Mouse (Mus musculus): ENCODE results near the gene Sgsm2. TPM values are rescaled to one million over a fixed set of nuclear protein-coding genes. Genes with fewer than 3 reads are reported as not detected.
"Not testable (repeated sequence)": the region's sequence is repeated elsewhere in the genome, so short reads cannot be mapped to it uniquely, and the experiment has no call there.

Gene Sgsm2
- polyA plus RNA-seq, 1 experiment = 38.4 TPM

DNA sequence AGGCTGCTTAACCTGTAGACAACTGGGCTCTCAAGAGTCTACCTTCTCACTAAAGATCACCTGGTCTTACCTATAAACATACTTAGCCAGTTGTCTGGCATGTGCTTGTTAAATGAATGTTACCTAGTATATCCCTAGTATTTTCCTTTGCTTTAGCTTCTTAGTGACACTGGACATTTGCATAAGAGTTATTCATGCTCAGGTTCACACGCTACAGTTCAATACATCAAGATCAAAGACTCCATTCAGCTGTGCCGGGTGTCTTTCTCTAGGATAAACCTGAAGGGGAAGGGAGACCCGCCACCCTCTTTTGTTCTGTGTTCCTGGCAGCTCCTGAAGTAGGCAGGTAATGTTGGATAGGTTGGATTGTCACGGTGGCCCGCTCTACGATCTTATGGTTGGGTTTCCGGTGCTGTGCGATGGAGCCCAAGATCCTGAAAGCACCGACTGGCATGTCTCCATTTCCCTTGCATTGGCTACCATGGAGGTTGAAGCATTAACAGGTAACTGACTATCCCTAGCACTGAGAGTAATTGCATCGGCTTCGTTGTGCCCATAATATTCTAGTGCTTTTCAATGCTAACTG is 67.8 kb downstream of the Sgsm2 start:
- DNase-seq (ENCODE audit: low read depth) = no peak

DNA sequence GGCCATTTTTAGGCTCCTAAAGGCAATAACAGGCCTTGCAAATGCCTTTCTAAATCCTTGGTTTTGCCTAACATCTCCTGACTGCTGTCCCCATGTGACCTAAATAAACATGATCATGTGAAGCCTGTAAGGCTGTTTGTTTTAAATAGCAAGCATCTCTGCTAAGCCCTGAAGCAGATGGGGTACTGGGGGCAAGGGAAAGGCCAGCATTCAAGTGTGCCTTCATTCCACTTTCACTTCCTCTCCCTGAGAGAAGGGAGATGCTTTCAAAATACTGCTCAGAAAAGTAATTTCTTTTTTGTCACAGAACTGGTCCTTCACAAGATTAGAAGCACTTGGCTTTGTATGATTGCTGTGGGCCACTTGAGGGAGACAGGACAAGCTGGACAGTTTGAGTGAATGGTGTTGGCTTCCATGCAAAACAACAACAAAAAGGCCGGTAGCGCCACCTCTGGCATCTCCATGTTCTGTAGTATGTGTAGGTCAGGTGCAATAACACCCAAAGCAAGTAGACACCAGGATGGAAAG is 68.4 kb downstream of the Sgsm2 start:
- no peak for DNase-seq (ENCODE audit: low read depth)

DNA sequence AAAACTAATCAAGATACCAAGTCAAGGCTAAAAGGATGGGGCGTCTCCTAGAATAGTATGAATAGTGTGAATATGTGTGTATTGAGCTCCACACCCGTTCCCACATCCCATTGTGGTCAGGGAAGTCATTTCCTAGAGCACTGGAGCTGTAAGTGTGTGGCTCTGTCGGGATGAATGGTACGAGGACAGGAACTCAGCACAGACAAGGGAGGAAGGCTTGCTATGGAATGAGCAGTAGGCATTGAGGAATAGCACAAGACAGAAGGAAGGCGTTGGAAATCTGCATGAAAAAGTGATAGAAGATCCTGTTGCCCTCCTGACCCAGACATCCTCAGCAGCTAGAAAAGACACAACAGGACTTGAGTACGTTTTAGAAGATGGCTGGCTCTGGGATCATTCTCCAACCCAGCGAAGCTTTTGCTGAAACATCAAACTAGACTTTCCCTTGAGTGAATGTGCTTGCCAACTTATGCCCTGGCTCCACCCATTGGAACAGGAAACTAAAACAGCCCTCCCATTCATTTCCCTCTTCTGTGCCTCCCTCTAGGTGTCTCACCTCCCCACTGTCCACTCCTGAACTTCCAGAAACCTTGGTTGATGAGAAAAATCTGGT is 69.0 kb downstream of the Sgsm2 start:
- no peak for DNase-seq (ENCODE audit: low read depth)

DNA sequence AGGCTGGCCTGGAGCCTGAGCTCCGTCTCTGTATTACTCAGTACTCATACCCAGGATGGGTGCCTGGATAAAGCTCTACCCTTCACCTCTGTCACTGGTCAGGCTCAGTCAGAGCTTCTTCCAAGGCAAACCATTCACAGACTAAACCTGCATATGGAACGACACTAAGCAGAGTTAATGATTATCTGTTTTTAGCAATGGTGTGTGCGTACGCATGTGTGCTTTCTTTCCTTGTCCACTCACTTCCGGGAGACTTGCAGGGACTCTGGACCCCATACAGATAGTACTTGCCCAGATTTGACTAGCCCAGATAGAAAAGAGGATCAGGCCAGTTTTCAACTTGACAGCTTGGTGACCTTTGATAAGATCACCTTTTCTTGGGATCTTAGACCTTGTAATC is 70.2 kb downstream of the Sgsm2 start:
- DNase-seq (ENCODE audit: low read depth) = no peak

DNA sequence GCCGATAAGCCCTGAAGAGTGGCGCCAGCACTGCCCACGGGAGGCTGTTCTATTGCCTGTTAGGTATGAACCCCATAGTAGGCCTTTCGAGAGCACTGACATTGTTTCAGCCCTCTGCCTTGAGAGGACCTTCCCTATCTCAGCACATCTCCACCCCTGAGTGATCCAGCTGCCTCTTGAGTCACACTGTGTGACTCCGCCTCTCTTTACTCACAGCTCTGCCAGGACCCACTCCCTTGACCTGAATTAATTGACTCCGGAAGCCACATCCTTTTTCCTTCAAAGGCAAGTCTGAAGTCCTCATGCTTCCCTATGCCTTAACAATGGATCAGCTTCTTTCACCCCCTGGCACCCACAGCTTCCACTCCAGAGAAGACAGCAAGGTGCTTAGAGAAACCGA is 70.7 kb downstream of the Sgsm2 start:
- DNase-seq (ENCODE audit: low read depth) = no peak

DNA sequence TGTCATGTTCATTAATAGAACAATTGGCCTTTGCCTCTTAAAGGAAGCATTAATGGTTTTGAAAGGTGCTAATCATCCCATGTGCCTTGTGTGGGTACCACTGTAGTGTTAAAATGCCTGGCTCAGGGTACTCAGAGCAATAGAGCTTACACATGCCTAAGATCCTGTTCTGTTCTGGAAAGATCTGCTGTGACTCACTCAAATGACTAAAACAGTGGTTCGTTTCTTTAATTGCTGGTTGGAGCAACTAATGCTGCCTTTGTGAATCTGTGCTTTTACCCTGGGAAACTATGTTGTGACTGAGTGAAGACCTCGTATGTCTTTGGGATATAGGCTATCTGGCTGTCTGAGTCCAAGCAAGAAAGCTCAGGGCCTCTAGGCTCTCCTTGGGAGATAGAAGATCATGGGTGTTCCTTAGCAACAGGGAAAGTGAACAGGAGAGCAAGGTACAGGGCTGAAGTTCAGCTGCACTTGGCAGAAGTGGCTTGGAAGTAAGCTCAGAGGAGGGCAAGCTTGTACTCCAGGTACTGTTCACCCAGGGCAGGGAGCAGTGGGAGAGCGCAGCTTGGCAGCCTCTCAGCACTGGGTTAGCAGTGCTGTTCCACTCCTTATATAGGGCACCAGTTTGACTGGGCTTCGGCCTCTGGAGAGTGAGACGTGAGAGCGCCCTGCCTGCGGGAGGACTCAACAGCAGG is 74.0 kb downstream of the Sgsm2 start:
- no peak for DNase-seq (ENCODE audit: low read depth)

GRCm38 (mm10) chr11:74821463-74821862 is 75.4 kb downstream of the Sgsm2 start:
- DNase-seq (ENCODE audit: low read depth) = no peak

- DNase-seq (ENCODE audit: low read depth) = no peak
Measured at GRCm38 (mm10) chr11:74820921-74821320, 75.9 kb downstream of the Sgsm2 start.

DNA sequence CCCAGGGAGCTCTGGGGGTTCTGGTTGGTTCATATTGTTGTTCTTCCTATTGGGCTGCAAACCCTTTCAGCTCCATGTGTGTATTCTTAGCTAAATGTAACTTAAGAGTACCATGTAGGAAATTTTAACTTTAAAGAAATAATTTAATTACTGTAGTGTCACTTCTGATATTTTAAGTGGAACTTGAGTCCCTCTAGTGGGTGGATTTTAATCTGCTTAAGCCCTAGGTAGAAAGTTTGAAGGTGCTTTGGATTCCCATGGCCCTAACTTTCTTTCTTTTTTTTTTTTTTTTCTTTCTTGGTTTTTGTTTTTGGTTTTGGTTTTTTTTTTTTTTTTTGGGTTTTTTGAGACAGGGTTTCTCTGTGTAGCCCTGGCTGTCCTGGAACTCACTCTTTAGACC is 81.1 kb downstream of the Sgsm2 start:
- no peak for DNase-seq (ENCODE audit: low read depth)

GRCm38 (mm10) chr11:74811538-74811937 is 85.3 kb downstream of the Sgsm2 start:
- no peak for DNase-seq (ENCODE audit: low read depth)

DNA sequence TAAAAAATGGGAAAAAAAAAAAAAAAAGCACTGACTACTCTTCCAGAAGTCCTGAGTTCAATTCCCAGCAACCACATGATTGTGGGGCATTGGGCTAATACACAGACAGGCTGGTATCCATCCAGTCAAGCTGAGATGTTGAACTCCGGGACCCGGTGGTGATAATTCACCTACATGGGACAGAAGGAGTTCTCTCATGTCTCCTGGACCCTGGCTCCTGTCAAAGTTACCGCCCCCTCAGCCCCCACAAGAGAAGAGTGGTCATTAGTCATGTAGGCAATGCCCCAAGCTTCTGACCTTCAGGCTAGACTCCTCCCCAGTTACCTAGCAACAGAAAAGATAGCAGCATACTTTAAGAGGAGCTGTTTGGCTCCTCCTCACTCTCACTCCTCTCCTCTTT is 85.8 kb downstream of the Sgsm2 start:
- not testable (repeated sequence) for DNase-seq (ENCODE audit: low read depth)

GRCm38 (mm10) chr11:74810134-74810533 is 86.7 kb downstream of the Sgsm2 start:
- DNase-seq (ENCODE audit: low read depth) = no peak

DNA sequence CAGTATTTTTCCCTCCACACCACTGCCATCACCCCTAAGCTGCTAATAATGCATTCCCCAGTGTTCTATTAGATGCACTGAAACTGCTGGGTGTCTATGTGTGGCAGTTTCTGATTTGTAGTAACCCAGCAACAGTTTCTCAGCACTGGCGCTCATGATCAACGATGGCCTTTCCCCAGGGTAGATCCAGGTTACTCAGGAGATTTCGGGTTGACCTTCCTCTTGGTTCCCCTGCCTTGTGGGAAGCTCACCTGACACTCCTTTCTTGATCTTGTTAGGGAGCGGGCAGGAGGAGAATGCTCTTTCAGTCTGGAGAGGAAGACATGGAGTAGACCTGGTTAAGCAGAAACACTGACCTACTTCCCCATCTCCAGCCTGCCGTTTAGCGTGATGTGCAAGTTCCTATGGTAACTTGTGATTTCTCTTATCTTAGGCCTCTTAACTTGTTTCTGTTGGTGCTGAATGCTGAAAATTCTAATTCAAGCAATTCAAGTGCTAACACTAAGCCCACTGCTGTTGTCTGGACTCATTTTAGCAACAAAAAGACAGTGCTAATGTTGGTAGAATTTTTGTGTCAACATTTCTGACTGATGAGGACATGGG is 88.5 kb downstream of the Sgsm2 start:
- no peak for DNase-seq (ENCODE audit: low read depth)

DNA sequence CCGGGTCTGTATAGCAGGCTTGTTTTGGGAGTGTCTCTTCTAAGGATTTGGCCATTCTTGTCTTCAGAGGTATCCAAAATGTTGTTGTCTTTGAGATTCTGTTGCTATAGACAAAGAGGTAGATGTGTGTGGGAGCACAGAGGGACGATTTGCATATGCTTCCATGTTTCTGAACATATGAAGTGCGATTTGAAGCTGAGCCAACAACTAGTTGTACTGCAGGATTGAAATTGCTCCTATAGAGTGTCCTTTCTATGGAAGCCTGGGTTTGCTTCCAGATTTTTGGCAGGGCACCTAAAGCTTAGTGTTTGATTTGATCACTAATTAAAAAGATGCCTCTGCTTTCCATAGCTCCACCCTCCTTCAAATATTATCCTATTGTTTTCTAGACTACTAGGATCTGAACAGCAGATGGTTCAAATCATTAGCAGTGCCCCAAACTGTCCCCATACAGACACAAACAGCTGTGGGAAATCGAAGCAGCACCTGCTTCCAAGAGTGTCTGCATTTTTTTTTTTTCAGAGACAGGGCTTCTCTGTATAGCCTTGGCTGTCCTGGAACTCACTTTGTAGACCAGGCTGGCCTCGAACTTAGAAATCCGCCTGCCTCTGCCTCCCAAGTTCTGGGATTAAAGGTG is 89.5 kb downstream of the Sgsm2 start:
- DNase-seq (ENCODE audit: low read depth) = no peak

DNA sequence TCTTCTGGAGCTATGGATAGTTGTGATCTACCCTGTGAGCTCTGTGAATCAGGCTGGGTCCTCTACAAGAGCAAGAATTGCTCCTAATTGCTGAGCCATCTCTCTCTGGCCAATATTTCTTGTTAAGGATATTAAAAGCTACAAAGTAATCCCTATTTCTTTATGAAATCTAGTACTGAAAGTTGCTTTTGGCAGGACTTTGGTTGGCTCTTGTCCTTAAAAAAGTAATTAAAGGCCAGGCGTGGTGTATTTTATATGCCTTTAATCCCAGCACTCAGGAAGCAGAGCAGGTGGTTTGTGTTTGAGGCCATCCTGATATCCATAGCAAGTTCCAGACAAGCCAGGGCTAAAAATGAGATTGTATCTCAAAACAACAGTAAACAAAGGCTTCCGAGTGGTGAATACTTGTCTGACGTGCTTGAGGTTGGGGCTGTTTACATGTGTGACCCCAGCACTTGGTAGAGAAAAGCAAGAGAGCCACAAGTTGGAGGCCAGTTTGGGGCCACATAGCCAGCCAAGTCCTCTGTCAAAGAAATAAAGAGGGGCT is 92.7 kb downstream of the Sgsm2 start:
- DNase-seq (ENCODE audit: low read depth) = peak; percentile 52

DNA sequence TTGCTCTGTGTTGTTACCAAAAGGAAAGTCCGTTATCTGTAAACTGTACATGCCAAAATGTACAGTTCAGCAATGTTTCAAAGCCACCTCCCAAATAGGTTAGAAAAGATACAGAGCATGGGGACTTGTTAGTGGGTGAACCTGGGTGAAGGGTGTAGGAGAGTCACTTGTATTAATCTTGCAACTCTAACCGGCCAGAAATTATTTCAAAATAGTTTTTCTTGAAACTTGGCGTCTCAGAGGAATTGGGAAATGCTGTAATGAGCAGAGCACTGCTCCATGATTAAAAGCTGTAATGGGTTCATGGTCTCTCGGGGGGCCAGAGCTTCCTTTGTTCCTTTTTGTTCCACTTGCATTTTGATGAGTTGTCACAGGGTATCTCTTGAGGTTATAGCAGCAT is 96.2 kb downstream of the Sgsm2 start:
- DNase-seq (ENCODE audit: low read depth) = peak; percentile 16

Other genes starting within 250 kb of the Sgsm2 start
- gene Cluh, start 247.6 kb downstream of the Sgsm2 start, polyA plus RNA-seq (2012; rRNA removed) = 71.5 and 84.5 TPM in 2 replicates
- 29.1 and 30.4 TPM in 2 replicates for gene Pafah1b1, start 172.4 kb downstream of the Sgsm2 start, polyA plus RNA-seq (2012; rRNA removed)
- 3.9 and 4.1 TPM in 2 replicates for gene Mettl16, start 126.2 kb downstream of the Sgsm2 start, polyA plus RNA-seq (2012; rRNA removed)
- 11.5 and 18.8 TPM in 2 replicates for gene Mnt, start 66.1 kb downstream of the Sgsm2 start, polyA plus RNA-seq (2012; rRNA removed)
- 9.0 and 13.8 TPM in 2 replicates for gene Tsr1, start 1.0 kb upstream of the Sgsm2 start, polyA plus RNA-seq (2012; rRNA removed)
- gene Smg6, start 28.8 kb upstream of the Sgsm2 start, polyA plus RNA-seq (2012; rRNA removed) = 29.3 and 35.1 TPM in 2 replicates
- gene Srr, start 28.9 kb upstream of the Sgsm2 start, polyA plus RNA-seq (2012; rRNA removed) = 18.4 and 19.6 TPM in 2 replicates